Mouse (Mus musculus): ENCODE results near the gene Gm21797. TPM values are rescaled to one million over a fixed set of nuclear protein-coding genes. Genes with fewer than 3 reads are reported as not detected.
"Not testable (repeated sequence)": the region's sequence is repeated elsewhere in the genome, so short reads cannot be mapped to it uniquely, and the experiment has no call there.

Gene Gm21797
- polyA plus RNA-seq (2016; fragmentation: Nextera tagmentation; extraction: Ambion mirVana), result not detected in 2 replicates

- WGBS, result no CpG with 5 or more reads among the region's 3 CpGs
- H3K4me3 ChIP-seq; H3K9me3 ChIP-seq; H3K27ac ChIP-seq; H3K4me1 ChIP-seq; H3K36me3 ChIP-seq (replicated peaks); DNase-seq (ENCODE audit: extremely low spot score, low spot score); H3K27me3 ChIP-seq (ENCODE audit: poor library complexity, severe bottlenecking): not testable (repeated sequence)
Observed at GRCm38 (mm10) chrY:40775665-40776064, at the start of gene Gm21797. Gene Gm21797, minus strand, starts transcription at chrY:40775765.

- not testable (repeated sequence) for H3K4me1 ChIP-seq; H3K27me3 ChIP-seq (ENCODE audit: poor library complexity, severe bottlenecking); H3K36me3 ChIP-seq (replicated peaks); H3K9me3 ChIP-seq; H3K4me3 ChIP-seq; DNase-seq (ENCODE audit: extremely low spot score, low spot score); H3K27ac ChIP-seq
Observed at GRCm38 (mm10) chrY:40804614-40805013, 29.0 kb upstream of the Gm21797 start, which contains the start of gene Gm20795. Gene Gm20795, plus strand, starts transcription at chrY:40804914.

Other genes starting within 250 kb of the Gm21797 start
- not detected in 2 replicates for gene Gm21852, start 123.8 kb downstream of the Gm21797 start, polyA plus RNA-seq (2016; fragmentation: Nextera tagmentation; extraction: Ambion mirVana)
- gene Gm20795, start 29.1 kb upstream of the Gm21797 start, polyA plus RNA-seq (2016; fragmentation: Nextera tagmentation; extraction: Ambion mirVana), result not detected in 2 replicates